Mouse (Mus musculus): Measurements from ENCODE around the gene Adcy10.

- TF ChIP-seq CTCF (IDR thresholded peaks at IDR 0.05; ENCODE audit: low read depth), result no peak
- TF ChIP-seq EP300 (IDR thresholded peaks at IDR 0.05; ENCODE audit: low read depth), result no peak
Observed at GRCm38 (mm10) chr1:165469717-165470116, 15.3 kb upstream of the Adcy10 start.
